Mouse (Mus musculus): ENCODE results near the gene Cpvl. TPM values are rescaled to one million over a fixed set of nuclear protein-coding genes. Genes with fewer than 3 reads are reported as not detected.
A peak's percentile ranks its signal among the peaks of the same experiment; 100 is the strongest.

Gene Cpvl
- polyA plus RNA-seq, 1 experiment from 2014 or later, result not detected

- no peaks in the 10 kb centered on the region for H3K36me3 ChIP-seq (ENCODE audit: control insufficient read depth, insufficient read depth, low read length)
- no peak overlapping the region for H3K4me3 ChIP-seq (ENCODE audit: low read depth, low read length)
- H3K9me3 ChIP-seq (replicated peaks; ENCODE audit: control insufficient read depth, low read length, poor library complexity, severe bottlenecking), result no peaks in the 10 kb centered on the region
- H3K27ac ChIP-seq (ENCODE audit: low read length), result no peak overlapping the region
- H3K9ac ChIP-seq (ENCODE audit: low read depth, low read length), result no peak overlapping the region
- peaks cover 9% of the 10 kb centered on the region for H3K4me1 ChIP-seq (ENCODE audit: control insufficient read depth, insufficient read depth, low read length)
- no peak for ATAC-seq
- WGBS, result 70% methylated on average over 5 of the region's 5 CpGs
- no peak overlapping the region for H3K4me2 ChIP-seq (ENCODE audit: low read length)
- no peaks in the 10 kb centered on the region for H3K27me3 ChIP-seq (ENCODE audit: control insufficient read depth, insufficient read depth, low read depth, low read length)
These were observed 14.5 kb downstream of the Cpvl start for GRCm38 (mm10) chr6:53963906-53964496.

GRCm38 (mm10) chr6:53962006-53962405 lies 16.5 kb downstream of the Cpvl start:
- no peak overlapping the region for H3K4me2 ChIP-seq (ENCODE audit: low read length)
- H3K4me1 ChIP-seq (ENCODE audit: control insufficient read depth, insufficient read depth, low read length), result peaks cover 9% of the 10 kb centered on the region
- no peak overlapping the region for H3K27ac ChIP-seq (ENCODE audit: low read length)
- 63% methylated on average over 1 of the region's 1 CpGs for WGBS
- H3K9ac ChIP-seq (ENCODE audit: low read depth, low read length), result no peak overlapping the region
- no peaks in the 10 kb centered on the region for H3K9me3 ChIP-seq (replicated peaks; ENCODE audit: control insufficient read depth, low read length, poor library complexity, severe bottlenecking)
- no peak for ATAC-seq
- no peaks in the 10 kb centered on the region for H3K36me3 ChIP-seq (ENCODE audit: control insufficient read depth, insufficient read depth, low read length)
- H3K4me3 ChIP-seq (ENCODE audit: low read depth, low read length), result no peak overlapping the region
- no peaks in the 10 kb centered on the region for H3K27me3 ChIP-seq (ENCODE audit: control insufficient read depth, insufficient read depth, low read depth, low read length)

GRCm38 (mm10) chr6:53959826-53960225 lies 18.6 kb downstream of the Cpvl start:
- Histone ChIP-seq H3K27ac (ENCODE audit: low read length) (no peak overlapping the region), H3K4me1 (ENCODE audit: control insufficient read depth, insufficient read depth, low read length) (no peaks in the 10 kb centered on the region), H3K4me2 (ENCODE audit: low read length) (no peak overlapping the region), H3K9ac (ENCODE audit: low read depth, low read length) (no peak overlapping the region), H3K36me3 (ENCODE audit: control insufficient read depth, insufficient read depth, low read length) (no peaks in the 10 kb centered on the region), H3K9me3 (replicated peaks; ENCODE audit: control insufficient read depth, low read length, poor library complexity, severe bottlenecking) (no peaks in the 10 kb centered on the region), H3K4me3 (ENCODE audit: low read depth, low read length) (no peak overlapping the region), H3K27me3 (ENCODE audit: control insufficient read depth, insufficient read depth, low read depth, low read length) (no peaks in the 10 kb centered on the region)
- ATAC-seq, result no peak
- WGBS, result 60% methylated on average over 3 of the region's 3 CpGs

GRCm38 (mm10) chr6:53958321-53958720 lies 20.1 kb downstream of the Cpvl start:
- Histone ChIP-seq H3K27ac (ENCODE audit: low read length) (no peak overlapping the region), H3K4me2 (ENCODE audit: low read length) (no peak overlapping the region; the same call in 1 of the 2 replicates), H3K27me3 (ENCODE audit: control insufficient read depth, insufficient read depth, low read depth, low read length) (no peaks in the 10 kb centered on the region), H3K4me1 (ENCODE audit: control insufficient read depth, insufficient read depth, low read length) (no peaks in the 10 kb centered on the region), H3K36me3 (ENCODE audit: control insufficient read depth, insufficient read depth, low read length) (no peaks in the 10 kb centered on the region), H3K9me3 (replicated peaks; ENCODE audit: control insufficient read depth, low read length, poor library complexity, severe bottlenecking) (no peaks in the 10 kb centered on the region), H3K4me3 (ENCODE audit: low read depth, low read length) (no peak overlapping the region), H3K9ac (ENCODE audit: low read depth, low read length) (no peak overlapping the region)
- ATAC-seq, result peak; percentile 40; the same call in 1 of the 2 replicates
- WGBS, result 15% methylated on average over 7 of the region's 7 CpGs

GRCm38 (mm10) chr6:53956513-53956912 lies 22.0 kb downstream of the Cpvl start:
- Histone ChIP-seq H3K4me1 (ENCODE audit: control insufficient read depth, insufficient read depth, low read length) (no peaks in the 10 kb centered on the region), H3K4me3 (ENCODE audit: low read depth, low read length) (no peak overlapping the region), H3K9ac (ENCODE audit: low read depth, low read length) (no peak overlapping the region), H3K27ac (ENCODE audit: low read length) (no peak overlapping the region), H3K27me3 (ENCODE audit: control insufficient read depth, insufficient read depth, low read depth, low read length) (no peaks in the 10 kb centered on the region), H3K4me2 (ENCODE audit: low read length) (no peak overlapping the region), H3K36me3 (ENCODE audit: control insufficient read depth, insufficient read depth, low read length) (no peaks in the 10 kb centered on the region), H3K9me3 (replicated peaks; ENCODE audit: control insufficient read depth, low read length, poor library complexity, severe bottlenecking) (no peaks in the 10 kb centered on the region)
- 64% methylated on average over 4 of the region's 4 CpGs for WGBS
- ATAC-seq, result no peak

- Histone ChIP-seq H3K4me3 (ENCODE audit: low read depth, low read length) (no peak overlapping the region), H3K9me3 (replicated peaks; ENCODE audit: control insufficient read depth, low read length, poor library complexity, severe bottlenecking) (no peaks in the 10 kb centered on the region), H3K36me3 (ENCODE audit: control insufficient read depth, insufficient read depth, low read length) (no peaks in the 10 kb centered on the region), H3K9ac (ENCODE audit: low read depth, low read length) (no peak overlapping the region), H3K27ac (ENCODE audit: low read length) (no peak overlapping the region), H3K27me3 (ENCODE audit: control insufficient read depth, insufficient read depth, low read depth, low read length) (no peaks in the 10 kb centered on the region), H3K4me1 (ENCODE audit: control insufficient read depth, insufficient read depth, low read length) (peaks cover 2% of the 10 kb centered on the region; the same call in 1 of the 2 replicates), H3K4me2 (ENCODE audit: low read length) (no peak overlapping the region)
- no peak for ATAC-seq
- 88% methylated on average over 2 of the region's 2 CpGs for WGBS
These were observed 22.6 kb downstream of the Cpvl start for GRCm38 (mm10) chr6:53955846-53956245.

- 83% methylated on average over 6 of the region's 6 CpGs for WGBS
- Histone ChIP-seq H3K9me3 (replicated peaks; ENCODE audit: control insufficient read depth, low read length, poor library complexity, severe bottlenecking) (no peaks in the 10 kb centered on the region), H3K27ac (ENCODE audit: low read length) (no peak overlapping the region), H3K4me3 (ENCODE audit: low read depth, low read length) (no peak overlapping the region), H3K9ac (ENCODE audit: low read depth, low read length) (no peak overlapping the region), H3K4me1 (ENCODE audit: control insufficient read depth, insufficient read depth, low read length) (peaks cover 6% of the 10 kb centered on the region; the same call in 1 of the 2 replicates), H3K27me3 (ENCODE audit: control insufficient read depth, insufficient read depth, low read depth, low read length) (no peaks in the 10 kb centered on the region), H3K36me3 (ENCODE audit: control insufficient read depth, insufficient read depth, low read length) (no peaks in the 10 kb centered on the region), H3K4me2 (ENCODE audit: low read length) (no peak overlapping the region)
- ATAC-seq, result no peak
These were observed 23.2 kb downstream of the Cpvl start for GRCm38 (mm10) chr6:53955271-53955670.

GRCm38 (mm10) chr6:53954106-53954505 lies 24.4 kb downstream of the Cpvl start:
- H3K36me3 ChIP-seq (ENCODE audit: control insufficient read depth, insufficient read depth, low read length), result no peaks in the 10 kb centered on the region
- no peaks in the 10 kb centered on the region for H3K9me3 ChIP-seq (replicated peaks; ENCODE audit: control insufficient read depth, low read length, poor library complexity, severe bottlenecking)
- no peak for ATAC-seq
- WGBS, result 46% methylated on average over 5 of the region's 5 CpGs
- H3K27me3 ChIP-seq (ENCODE audit: control insufficient read depth, insufficient read depth, low read depth, low read length), result no peaks in the 10 kb centered on the region
- H3K4me3 ChIP-seq (ENCODE audit: low read depth, low read length), result no peak overlapping the region
- peaks cover 6% of the 10 kb centered on the region; the same call in 1 of the 2 replicates for H3K4me1 ChIP-seq (ENCODE audit: control insufficient read depth, insufficient read depth, low read length)
- no peak overlapping the region for H3K27ac ChIP-seq (ENCODE audit: low read length)
- no peak overlapping the region for H3K4me2 ChIP-seq (ENCODE audit: low read length)
- no peak overlapping the region for H3K9ac ChIP-seq (ENCODE audit: low read depth, low read length)

GRCm38 (mm10) chr6:53953348-53953747 lies 25.1 kb downstream of the Cpvl start:
- H3K4me3 ChIP-seq (ENCODE audit: low read depth, low read length), result no peak overlapping the region
- H3K4me1 ChIP-seq (ENCODE audit: control insufficient read depth, insufficient read depth, low read length), result peaks cover 6% of the 10 kb centered on the region; the same call in 1 of the 2 replicates
- no peaks in the 10 kb centered on the region for H3K27me3 ChIP-seq (ENCODE audit: control insufficient read depth, insufficient read depth, low read depth, low read length)
- WGBS, result 84% methylated on average over 6 of the region's 6 CpGs
- H3K9ac ChIP-seq (ENCODE audit: low read depth, low read length), result no peak overlapping the region
- H3K4me2 ChIP-seq (ENCODE audit: low read length), result no peak overlapping the region
- no peaks in the 10 kb centered on the region for H3K36me3 ChIP-seq (ENCODE audit: control insufficient read depth, insufficient read depth, low read length)
- no peaks in the 10 kb centered on the region for H3K9me3 ChIP-seq (replicated peaks; ENCODE audit: control insufficient read depth, low read length, poor library complexity, severe bottlenecking)
- H3K27ac ChIP-seq (ENCODE audit: low read length), result no peak overlapping the region
- no peak for ATAC-seq

Measured in midbrain, embryonic 16.5 days (tissue).